Mouse (Mus musculus) small intestine, adult 2 months (tissue): Measurements from ENCODE around the gene Cox4i1.

Source experiments
- CTCF ChIP-seq: fragments of 200-500 bp; IDR thresholded peaks from 2 replicates; pipeline ENCODE4 v1.5.1; 2012; ENCODE audit warnings: low read depth, mild to moderate bottlenecking, control low read depth, inconsistent platforms, low read length, moderate library complexity, mixed read lengths; ENCODE audit not compliant: insufficient replicate concordance, insufficient read length; ENCODE audit errors: extremely low read depth
- POLR2A ChIP-seq: fragments of 200-500 bp; IDR thresholded peaks from 2 replicates; pipeline ENCODE4 v1.6.1; 2012; ENCODE audit warnings: low read depth, mild to moderate bottlenecking, control low read depth, inconsistent platforms, low read length, moderate library complexity

- peak; percentile 57; the same call in 1 of the 2 replicates for TF ChIP-seq CTCF
- TF ChIP-seq POLR2A, result no peak
These were observed 29.9 kb downstream of the Cox4i1 start for GRCm38 (mm10) chr8:120697979-120698272.
